Mouse (Mus musculus): ENCODE measurements around the gene Stat3. TPM values are rescaled to one million over a fixed set of nuclear protein-coding genes. Genes with fewer than 3 reads are reported as not detected.
A peak's percentile ranks its signal among the peaks of the same experiment; 100 is the strongest.

The Stat3 gene
- polyA plus RNA-seq, 1 experiment from 2014 or later, result 43.5 TPM

DNA sequence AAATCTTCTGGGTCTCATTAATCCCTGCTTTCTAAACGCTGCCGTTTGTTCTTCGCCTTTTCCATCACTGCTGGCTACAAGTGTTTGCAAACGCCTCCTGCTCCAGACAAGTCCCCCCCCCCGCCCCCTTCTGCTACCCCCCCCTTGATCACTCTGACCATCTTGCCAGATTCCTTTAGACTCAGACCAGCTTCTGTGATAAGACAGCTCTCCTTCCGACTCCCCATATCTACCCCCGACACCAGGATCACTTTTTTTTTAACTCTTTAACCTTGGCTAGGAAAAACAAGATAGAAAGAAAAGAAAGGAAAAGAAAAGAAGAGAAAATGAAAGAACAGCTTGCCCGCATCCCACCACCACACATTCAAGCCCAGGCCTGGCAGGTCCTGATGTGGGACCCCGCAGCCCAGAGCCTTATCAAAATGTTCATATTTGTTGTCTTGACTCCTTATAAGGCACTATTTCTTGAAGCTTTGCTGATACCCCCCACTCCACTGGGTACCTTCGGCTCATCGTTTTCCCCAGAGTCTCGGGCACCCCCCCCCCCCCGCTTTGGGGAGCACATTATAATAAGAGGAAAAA is 89.8 kb downstream of the Stat3 start:
- Histone ChIP-seq H3K9me3 (ENCODE audit: control insufficient read depth, low read depth, low read length) (no peaks in the 10 kb centered on the region), H3K9ac (replicated peaks; ENCODE audit: low read depth, low read length) (peak overlapping the region; percentile 96), H3K36me3 (ENCODE audit: control insufficient read depth, insufficient read depth, low read length) (no peaks in the 10 kb centered on the region), H3K4me2 (replicated peaks; ENCODE audit: low read depth, low read length) (peak overlapping the region; percentile 79), H3K27me3 (ENCODE audit: control insufficient read depth, insufficient read depth, low read length) (no peaks in the 10 kb centered on the region), H3K27ac (ENCODE audit: low read length) (peak overlapping the region; percentile 84; the same call in 1 of the 2 replicates), H3K4me1 (ENCODE audit: control insufficient read depth, insufficient read depth, low read length) (peaks cover 10% of the 10 kb centered on the region), H3K4me3 (ENCODE audit: low read depth, low read length) (peak overlapping the region; percentile 93)
- WGBS, result under 1% methylated on average over 13 of the region's 13 CpGs
- ATAC-seq (ENCODE audit: insufficient number of reproducible peaks, insufficient read depth, low FRiP score, low read depth), result 0 out of 2 replicates have a peak, but pooled peaks have one; percentile 14

DNA sequence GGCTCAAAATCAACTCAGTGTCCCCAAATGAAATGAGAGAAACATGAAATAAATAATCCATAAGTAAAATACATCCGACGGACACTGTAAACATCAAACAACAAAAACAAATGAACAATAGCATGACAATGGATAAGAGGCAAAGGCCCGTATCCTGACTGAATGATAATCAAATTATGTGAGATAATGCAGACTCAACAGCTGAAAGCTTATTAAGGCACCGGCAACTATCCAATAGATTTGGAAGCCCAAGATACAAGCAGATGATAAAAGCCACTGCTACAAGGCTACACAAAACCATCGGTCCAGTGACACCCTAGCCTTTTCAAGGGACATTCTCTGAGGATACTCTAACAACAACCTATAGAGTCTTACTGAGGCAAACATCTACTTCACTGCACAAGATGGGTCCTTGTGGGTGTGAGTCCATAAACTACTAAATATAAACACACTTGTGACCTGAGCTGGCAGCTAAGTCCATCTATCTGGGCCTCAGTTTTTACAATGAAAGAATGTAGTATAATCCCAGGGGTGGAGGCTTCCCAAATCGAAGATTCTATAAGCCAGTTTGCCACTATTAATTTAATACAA is 90.5 kb downstream of the Stat3 start:
- Histone ChIP-seq H3K27ac (ENCODE audit: low read length) (no peak overlapping the region), H3K4me2 (replicated peaks; ENCODE audit: low read depth, low read length) (peak overlapping the region; percentile 79), H3K9ac (replicated peaks; ENCODE audit: low read depth, low read length) (peak overlapping the region; percentile 96), H3K36me3 (ENCODE audit: control insufficient read depth, insufficient read depth, low read length) (no peaks in the 10 kb centered on the region), H3K27me3 (ENCODE audit: control insufficient read depth, insufficient read depth, low read length) (no peaks in the 10 kb centered on the region), H3K4me3 (ENCODE audit: low read depth, low read length) (peak overlapping the region; percentile 93), H3K9me3 (ENCODE audit: control insufficient read depth, low read depth, low read length) (no peaks in the 10 kb centered on the region), H3K4me1 (ENCODE audit: control insufficient read depth, insufficient read depth, low read length) (peaks cover 10% of the 10 kb centered on the region)
- ATAC-seq (ENCODE audit: insufficient number of reproducible peaks, insufficient read depth, low FRiP score, low read depth), result no peak
- WGBS, result 61% methylated on average over 6 of the region's 6 CpGs

DNA sequence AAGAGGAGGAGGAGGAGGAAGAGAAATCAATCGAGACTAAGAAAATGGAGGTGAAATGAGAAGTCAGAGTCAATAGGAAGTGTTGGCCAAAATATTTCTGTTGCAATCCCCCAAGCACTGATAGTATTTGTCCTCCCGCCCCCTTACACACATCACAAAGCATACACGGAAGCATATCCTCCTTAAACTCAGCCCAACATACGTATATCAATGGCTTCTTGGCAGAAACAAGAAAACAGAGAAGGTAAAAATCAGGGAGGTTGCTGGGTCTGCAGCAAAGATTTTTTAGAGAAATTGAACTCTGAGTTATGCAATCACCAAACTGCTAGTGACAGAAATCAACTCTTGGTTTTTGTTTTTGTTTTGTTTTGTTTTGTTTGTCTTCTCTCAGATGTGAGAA is 91.3 kb downstream of the Stat3 start:
- no peaks in the 10 kb centered on the region for H3K27me3 ChIP-seq (ENCODE audit: control insufficient read depth, insufficient read depth, low read length)

DNA sequence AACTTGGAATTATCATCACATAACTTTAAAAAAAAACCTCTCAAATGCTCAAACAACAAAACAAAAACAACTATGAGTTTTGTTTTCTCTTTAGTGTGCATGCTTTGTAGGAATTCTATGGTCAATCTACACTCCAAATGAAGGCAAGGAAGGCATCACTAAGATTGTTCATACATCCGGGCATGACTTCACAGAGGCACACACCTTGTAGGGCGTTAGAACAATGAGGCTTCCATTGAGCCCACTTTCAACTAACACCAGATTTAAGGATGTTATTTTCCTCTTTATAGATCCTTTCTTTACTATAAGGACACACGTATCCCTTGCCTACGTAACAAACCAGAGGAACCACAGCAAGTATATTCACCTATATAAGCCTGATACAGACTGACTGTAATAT is 91.8 kb downstream of the Stat3 start:
- H3K9me3 ChIP-seq (ENCODE audit: control insufficient read depth, low read depth, low read length), result no peaks in the 10 kb centered on the region
- H3K4me2 ChIP-seq (replicated peaks; ENCODE audit: low read depth, low read length), result no peak overlapping the region
- peaks cover 10% of the 10 kb centered on the region for H3K4me1 ChIP-seq (ENCODE audit: control insufficient read depth, insufficient read depth, low read length)
- no peak for ATAC-seq (ENCODE audit: insufficient number of reproducible peaks, insufficient read depth, low FRiP score, low read depth)
- no peak overlapping the region for H3K4me3 ChIP-seq (ENCODE audit: low read depth, low read length)
- no peaks in the 10 kb centered on the region for H3K36me3 ChIP-seq (ENCODE audit: control insufficient read depth, insufficient read depth, low read length)
- no peak overlapping the region for H3K9ac ChIP-seq (replicated peaks; ENCODE audit: low read depth, low read length)
- WGBS, result 90% methylated on average over 4 of the region's 4 CpGs
- H3K27me3 ChIP-seq (ENCODE audit: control insufficient read depth, insufficient read depth, low read length), result no peaks in the 10 kb centered on the region
- H3K27ac ChIP-seq (ENCODE audit: low read length), result no peak overlapping the region

More for the DNA sequence above, 91.3 kb downstream of the Stat3 start:
- Histone ChIP-seq H3K4me2 (replicated peaks; ENCODE audit: low read depth, low read length) (no peak overlapping the region), H3K4me1 (ENCODE audit: control insufficient read depth, insufficient read depth, low read length) (peaks cover 10% of the 10 kb centered on the region), H3K27ac (ENCODE audit: low read length) (no peak overlapping the region), H3K36me3 (ENCODE audit: control insufficient read depth, insufficient read depth, low read length) (no peaks in the 10 kb centered on the region), H3K4me3 (ENCODE audit: low read depth, low read length) (no peak overlapping the region), H3K9ac (replicated peaks; ENCODE audit: low read depth, low read length) (no peak overlapping the region), H3K9me3 (ENCODE audit: control insufficient read depth, low read depth, low read length) (no peaks in the 10 kb centered on the region)
- ATAC-seq (ENCODE audit: insufficient number of reproducible peaks, insufficient read depth, low FRiP score, low read depth), result no peak
- 61% methylated on average over 4 of the region's 4 CpGs for WGBS

DNA sequence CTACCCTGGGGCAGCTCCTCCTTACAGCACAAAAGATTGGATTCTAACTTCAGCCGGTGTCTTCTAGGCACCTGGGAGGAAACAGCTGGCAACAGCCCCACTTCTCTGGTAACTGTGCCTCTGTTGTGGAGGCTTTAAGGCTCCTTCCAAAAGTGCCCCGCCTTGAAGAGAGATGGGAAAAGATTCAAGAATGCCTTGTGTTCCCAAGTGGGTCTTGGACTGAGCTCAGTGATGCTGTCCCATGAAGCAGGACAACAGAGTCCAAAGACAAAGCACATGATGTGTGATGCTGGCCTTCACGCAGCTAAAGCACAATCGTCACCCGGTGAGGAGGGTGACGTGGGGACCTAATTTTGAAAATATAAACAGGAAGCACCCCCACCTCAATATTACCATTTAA is 93.5 kb downstream of the Stat3 start:
- Histone ChIP-seq H3K9me3 (ENCODE audit: control insufficient read depth, low read depth, low read length) (no peaks in the 10 kb centered on the region), H3K9ac (replicated peaks; ENCODE audit: low read depth, low read length) (no peak overlapping the region), H3K27ac (ENCODE audit: low read length) (no peak overlapping the region), H3K4me3 (ENCODE audit: low read depth, low read length) (no peak overlapping the region), H3K4me2 (replicated peaks; ENCODE audit: low read depth, low read length) (no peak overlapping the region), H3K4me1 (ENCODE audit: control insufficient read depth, insufficient read depth, low read length) (peaks cover 10% of the 10 kb centered on the region), H3K36me3 (ENCODE audit: control insufficient read depth, insufficient read depth, low read length) (no peaks in the 10 kb centered on the region), H3K27me3 (ENCODE audit: control insufficient read depth, insufficient read depth, low read length) (no peaks in the 10 kb centered on the region)
- 85% methylated on average over 6 of the region's 6 CpGs for WGBS
- ATAC-seq (ENCODE audit: insufficient number of reproducible peaks, insufficient read depth, low FRiP score, low read depth), result no peak

DNA sequence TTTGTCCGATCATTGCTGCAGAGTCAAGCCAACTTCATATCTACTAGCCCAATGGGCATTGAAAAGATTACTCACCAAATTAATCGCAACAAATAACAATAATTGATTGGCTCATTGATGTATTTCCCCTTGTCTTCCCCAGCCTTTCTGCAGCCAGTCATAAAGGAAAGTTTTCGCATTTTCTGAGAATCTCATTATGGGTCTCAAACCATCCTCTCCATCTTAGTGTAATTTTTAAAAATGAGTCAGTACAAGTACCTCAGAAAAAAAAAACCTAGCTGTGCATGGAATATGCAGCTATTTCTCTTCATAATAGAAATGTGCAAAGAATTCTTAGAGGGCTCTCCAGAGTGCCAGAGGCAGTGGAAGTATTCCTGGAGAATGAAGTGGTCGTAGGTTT is 95.2 kb downstream of the Stat3 start:
- H3K27me3 ChIP-seq (ENCODE audit: control insufficient read depth, insufficient read depth, low read length), result no peaks in the 10 kb centered on the region
- no peaks in the 10 kb centered on the region for H3K9me3 ChIP-seq (ENCODE audit: control insufficient read depth, low read depth, low read length)
- no peak for ATAC-seq (ENCODE audit: insufficient number of reproducible peaks, insufficient read depth, low FRiP score, low read depth)
- H3K9ac ChIP-seq (replicated peaks; ENCODE audit: low read depth, low read length), result no peak overlapping the region
- H3K27ac ChIP-seq (ENCODE audit: low read length), result no peak overlapping the region
- peaks cover 9% of the 10 kb centered on the region for H3K4me1 ChIP-seq (ENCODE audit: control insufficient read depth, insufficient read depth, low read length)
- H3K4me3 ChIP-seq (ENCODE audit: low read depth, low read length), result no peak overlapping the region
- H3K4me2 ChIP-seq (replicated peaks; ENCODE audit: low read depth, low read length), result no peak overlapping the region
- 87% methylated on average over 4 of the region's 4 CpGs for WGBS
- H3K36me3 ChIP-seq (ENCODE audit: control insufficient read depth, insufficient read depth, low read length), result no peaks in the 10 kb centered on the region

DNA sequence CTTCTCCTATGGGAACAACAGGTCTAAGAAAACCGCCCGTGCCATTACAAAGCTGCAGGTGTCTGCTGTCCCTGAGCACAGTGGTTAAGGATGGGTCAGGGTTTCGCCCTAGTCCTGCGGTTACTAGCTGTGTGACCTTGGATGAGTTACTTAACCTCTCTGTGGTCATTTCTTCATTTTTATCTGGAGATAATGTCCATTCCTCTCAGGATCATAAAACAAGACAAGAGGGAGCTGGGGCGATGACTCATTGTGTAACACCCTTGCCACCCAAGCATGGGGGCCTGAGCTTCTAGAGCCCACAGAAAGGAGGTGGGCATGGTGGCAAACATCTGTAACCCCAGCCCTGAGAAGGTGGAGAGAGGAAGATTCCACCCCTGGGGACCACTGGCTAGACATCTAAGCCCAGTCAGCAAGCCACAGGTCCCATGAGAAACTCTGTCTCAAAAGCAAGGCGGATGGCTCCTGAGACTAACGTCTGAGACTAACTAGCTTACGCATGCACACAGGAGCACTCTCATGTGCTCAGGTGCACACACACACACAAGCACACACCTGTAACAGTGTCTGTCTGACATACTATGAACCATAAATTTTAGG is 96.2 kb downstream of the Stat3 start:
- no peaks in the 10 kb centered on the region for H3K9me3 ChIP-seq (ENCODE audit: control insufficient read depth, low read depth, low read length)
- no peak overlapping the region for H3K9ac ChIP-seq (replicated peaks; ENCODE audit: low read depth, low read length)
- H3K4me2 ChIP-seq (replicated peaks; ENCODE audit: low read depth, low read length), result no peak overlapping the region
- H3K27me3 ChIP-seq (ENCODE audit: control insufficient read depth, insufficient read depth, low read length), result no peaks in the 10 kb centered on the region
- no peak overlapping the region for H3K4me3 ChIP-seq (ENCODE audit: low read depth, low read length)
- no peaks in the 10 kb centered on the region for H3K36me3 ChIP-seq (ENCODE audit: control insufficient read depth, insufficient read depth, low read length)
- H3K27ac ChIP-seq (ENCODE audit: low read length), result no peak overlapping the region
- 95% methylated on average over 8 of the region's 8 CpGs for WGBS
- ATAC-seq (ENCODE audit: insufficient number of reproducible peaks, insufficient read depth, low FRiP score, low read depth), result no peak
- no peaks in the 10 kb centered on the region; the same call in 1 of the 2 replicates for H3K4me1 ChIP-seq (ENCODE audit: control insufficient read depth, insufficient read depth, low read length)

DNA sequence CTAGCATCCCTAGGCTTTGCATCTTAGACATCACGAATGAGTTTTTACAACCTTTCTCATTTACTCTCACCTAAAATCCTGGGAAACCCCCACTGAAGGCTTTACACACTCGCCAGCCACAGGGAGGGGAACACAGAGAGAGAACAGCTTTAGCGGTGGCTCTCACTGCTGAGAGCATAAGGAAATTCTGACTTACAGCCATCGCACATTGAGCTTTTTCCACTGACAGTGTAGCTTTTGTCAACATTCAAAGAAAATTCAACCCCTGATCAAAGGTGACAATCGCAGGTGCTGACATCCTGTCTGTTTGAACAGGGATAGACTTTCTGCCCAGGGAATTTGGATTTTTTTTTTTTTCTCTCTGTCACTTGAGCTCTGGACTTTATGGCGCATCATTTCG is 97.3 kb downstream of the Stat3 start:
- WGBS, result 76% methylated on average over 7 of the region's 7 CpGs

More for the DNA sequence above, 97.3 kb downstream of the Stat3 start:
- Histone ChIP-seq H3K27ac (ENCODE audit: low read length) (no peak overlapping the region), H3K36me3 (ENCODE audit: control insufficient read depth, insufficient read depth, low read length) (no peaks in the 10 kb centered on the region), H3K4me2 (replicated peaks; ENCODE audit: low read depth, low read length) (no peak overlapping the region), H3K27me3 (ENCODE audit: control insufficient read depth, insufficient read depth, low read length) (no peaks in the 10 kb centered on the region), H3K4me3 (ENCODE audit: low read depth, low read length) (no peak overlapping the region), H3K4me1 (ENCODE audit: control insufficient read depth, insufficient read depth, low read length) (no peaks in the 10 kb centered on the region), H3K9me3 (ENCODE audit: control insufficient read depth, low read depth, low read length) (0 out of 2 replicates have a peak, but pooled peaks cover 4% of the 10 kb centered on the region), H3K9ac (replicated peaks; ENCODE audit: low read depth, low read length) (no peak overlapping the region)
- no peak for ATAC-seq (ENCODE audit: insufficient number of reproducible peaks, insufficient read depth, low FRiP score, low read depth)

Measured in stomach, embryonic 14.5 days (tissue).